Mouse (Mus musculus) midbrain, embryonic 12.5 days (tissue): Measurements from ENCODE around the gene Gnaq. TPM values are rescaled to one million over a fixed set of nuclear protein-coding genes. Genes with fewer than 3 reads are reported as not detected.

ENCODE experiments used
- ATAC-seq: fragments of 200-750 bp; cut with Nextera tagmentation; 2 replicates; pipeline ENCODE4 v1.8.0; 2017; ENCODE audit warnings: low read depth, moderate TSS enrichment, moderate library complexity; ENCODE audit not compliant: low FRiP score
- H3K27ac ChIP-seq: fragments of 300-500 bp; sonication (generic); replicated peaks from 2 replicates; pipeline ENCODE4 v1.5.1; 2016; ENCODE audit warnings: mild to moderate bottlenecking
- H3K27me3 ChIP-seq: fragments of 300-500 bp; sonication (generic); 2 replicates; pipeline ENCODE4 v1.6.1; 2016; ENCODE audit warnings: mild to moderate bottlenecking
- H3K36me3 ChIP-seq: fragments of 300-500 bp; sonication (generic); 2 replicates; pipeline ENCODE4 v1.6.1; 2016
- H3K4me1 ChIP-seq: fragments of 300-500 bp; sonication (generic); 2 replicates; pipeline ENCODE4 v1.6.1; 2016
- H3K4me2 ChIP-seq: fragments of 300-500 bp; sonication (generic); replicated peaks from 2 replicates; pipeline ENCODE4 v1.6.1; 2016; ENCODE audit warnings: mild to moderate bottlenecking, moderate library complexity
- H3K4me3 ChIP-seq: fragments of 300-500 bp; sonication (generic); 2 replicates; pipeline ENCODE4 v1.5.1; 2016; ENCODE audit warnings: mild to moderate bottlenecking
- H3K9ac ChIP-seq: fragments of 300-500 bp; sonication (generic); replicated peaks from 2 replicates; pipeline ENCODE4 v1.6.1; 2016; ENCODE audit warnings: mild to moderate bottlenecking, moderate library complexity
- H3K9me3 ChIP-seq: fragments of 300-500 bp; sonication (generic); 2 replicates; pipeline ENCODE4 v1.6.1; 2016; ENCODE audit warnings: mild to moderate bottlenecking
- WGBS: fragments of 180-500 bp; shearing (Covaris S2); methylation state at CpG from one replicate; pipeline ENCODE4 v1.1.7; 2016; 5-methylcytosine and 5-hydroxymethylcytosine counted together
- polyA plus RNA-seq: library from polyadenylated mRNA; unstranded; fragments of >200 nt; fragmentation: Nextera tagmentation; extraction: Ambion mirVana; gene quantifications from 2 replicates; pipeline ENCODE4 v1.2.1, GENCODE M21; 2016

Gene Gnaq
- polyA plus RNA-seq, 1 experiment from 2014 or later: 45.8 TPM

DNA sequence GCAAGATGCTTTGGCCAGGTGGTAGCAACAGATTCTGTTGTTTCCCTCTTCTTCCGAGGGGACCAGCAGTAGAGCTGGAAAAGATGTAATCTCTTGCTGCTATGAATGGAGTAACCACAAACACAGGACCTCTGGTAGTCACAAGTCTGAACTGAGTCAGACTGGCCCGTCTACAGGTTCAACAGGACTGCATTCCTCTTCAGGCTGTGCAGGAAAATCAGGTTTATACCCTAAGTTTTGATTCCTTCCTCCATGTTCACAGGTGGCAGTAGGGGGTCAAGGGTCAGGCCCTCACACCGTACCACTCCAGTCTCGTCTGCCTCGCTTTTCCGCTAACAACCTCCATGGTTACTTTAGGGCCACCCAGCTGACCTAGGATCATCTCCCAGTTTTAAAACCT is 137.6 kb downstream of the Gnaq start:
- Histone ChIP-seq H3K4me2 (no peak overlapping the region), H3K9ac (no peak overlapping the region), H3K27me3 (no peaks in the 10 kb centered on the region), H3K4me1 (peaks cover 6% of the 10 kb centered on the region), H3K36me3 (no peaks in the 10 kb centered on the region), H3K4me3 (no peak overlapping the region), H3K27ac (no peak overlapping the region), H3K9me3 (no peaks in the 10 kb centered on the region)
- no peak for ATAC-seq
- 94% methylated on average over 6 of the region's 6 CpGs for WGBS

DNA sequence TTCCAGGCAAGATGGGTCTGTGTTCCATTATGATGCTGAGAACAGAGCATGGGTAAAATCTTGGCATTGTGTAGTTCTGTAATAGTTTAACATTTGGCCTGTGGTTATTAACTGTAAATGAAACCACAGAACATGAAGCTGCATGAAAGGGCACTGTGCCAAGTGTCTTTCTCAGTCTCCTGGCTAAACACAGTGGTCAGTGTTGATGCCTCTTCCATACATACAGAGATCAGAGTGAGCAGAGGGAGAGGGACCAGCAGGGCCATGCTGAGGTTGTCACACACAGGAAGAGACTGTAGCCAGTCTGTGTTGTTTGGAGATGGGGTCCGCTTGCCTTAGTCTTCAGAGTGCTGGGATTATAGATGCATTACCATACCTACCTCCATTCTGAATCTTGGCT is 138.4 kb downstream of the Gnaq start:
- no peak overlapping the region for H3K9ac ChIP-seq
- no peak overlapping the region for H3K4me2 ChIP-seq
- H3K9me3 ChIP-seq: no peaks in the 10 kb centered on the region
- no peaks in the 10 kb centered on the region for H3K27me3 ChIP-seq
- no peak overlapping the region for H3K27ac ChIP-seq
- WGBS: 85% methylated on average over 1 of the region's 1 CpGs
- H3K4me3 ChIP-seq: no peak overlapping the region
- no peak for ATAC-seq
- no peaks in the 10 kb centered on the region for H3K36me3 ChIP-seq
- peaks cover 6% of the 10 kb centered on the region for H3K4me1 ChIP-seq

GRCm38 (mm10) chr19:16273021-16273420 is 140.4 kb downstream of the Gnaq start:
- Histone ChIP-seq H3K4me3 (no peak overlapping the region), H3K4me2 (no peak overlapping the region), H3K27ac (no peak overlapping the region), H3K9ac (no peak overlapping the region), H3K4me1 (peaks cover 6% of the 10 kb centered on the region), H3K9me3 (no peaks in the 10 kb centered on the region), H3K27me3 (no peaks in the 10 kb centered on the region), H3K36me3 (no peaks in the 10 kb centered on the region)
- 88% methylated on average over 4 of the region's 4 CpGs for WGBS
- no peak for ATAC-seq

DNA sequence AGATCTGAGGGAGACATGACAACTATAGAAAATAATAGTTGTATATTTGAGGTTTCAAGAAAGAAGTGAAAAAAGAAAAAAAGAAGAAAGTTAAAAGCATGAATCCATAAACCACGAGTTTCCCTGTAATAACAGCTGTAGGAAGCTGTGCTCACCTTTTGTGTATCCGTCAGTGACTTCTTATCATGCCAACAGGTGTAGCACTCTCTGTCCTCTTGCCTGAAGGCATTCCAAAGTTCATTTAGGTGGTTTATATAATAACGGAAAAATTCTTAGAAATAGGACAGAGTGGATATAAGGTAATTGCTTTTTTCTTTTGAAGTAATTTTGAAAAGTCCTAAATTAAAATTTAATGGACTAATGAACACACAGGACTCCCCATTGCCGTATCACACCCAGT is 147.6 kb downstream of the Gnaq start:
- ATAC-seq: no peak
- 91% methylated on average over 4 of the region's 4 CpGs for WGBS
- no peak overlapping the region for H3K4me3 ChIP-seq

GRCm38 (mm10) chr19:16285051-16286028 is 152.7 kb downstream of the Gnaq start:
- Histone ChIP-seq H3K4me2 (no peak overlapping the region), H3K27me3 (no peaks in the 10 kb centered on the region), H3K9ac (no peak overlapping the region), H3K4me3 (no peak overlapping the region), H3K4me1 (peaks cover 3% of the 10 kb centered on the region; the same call in 1 of the 2 replicates), H3K27ac (0 out of 2 replicates have a peak overlapping the region, but pooled peaks have one; percentile 5), H3K9me3 (no peaks in the 10 kb centered on the region), H3K36me3 (no peaks in the 10 kb centered on the region)
- no peak for ATAC-seq
- 85% methylated on average over 11 of the region's 11 CpGs for WGBS

More for the DNA sequence above, 147.6 kb downstream of the Gnaq start:
- no peak overlapping the region for H3K4me2 ChIP-seq
- no peak overlapping the region for H3K27ac ChIP-seq
- no peak overlapping the region for H3K9ac ChIP-seq
- H3K4me1 ChIP-seq: peaks cover 6% of the 10 kb centered on the region
- H3K9me3 ChIP-seq: no peaks in the 10 kb centered on the region
- no peaks in the 10 kb centered on the region for H3K36me3 ChIP-seq
- no peaks in the 10 kb centered on the region for H3K27me3 ChIP-seq

- no peak for ATAC-seq
- Histone ChIP-seq H3K4me1 (peaks cover 9% of the 10 kb centered on the region; the same call in 1 of the 2 replicates), H3K9ac (no peak overlapping the region), H3K27me3 (no peaks in the 10 kb centered on the region), H3K4me3 (no peak overlapping the region), H3K36me3 (no peaks in the 10 kb centered on the region), H3K9me3 (no peaks in the 10 kb centered on the region), H3K4me2 (no peak overlapping the region), H3K27ac (no peak overlapping the region)
- WGBS: 78% methylated on average over 10 of the region's 10 CpGs
Measured at GRCm38 (mm10) chr19:16286451-16287175, 154.0 kb downstream of the Gnaq start.

- no peak for ATAC-seq
- WGBS: 83% methylated on average over 4 of the region's 4 CpGs
- no peak overlapping the region for H3K27ac ChIP-seq
Measured at GRCm38 (mm10) chr19:16287307-16287706, 154.7 kb downstream of the Gnaq start.

DNA sequence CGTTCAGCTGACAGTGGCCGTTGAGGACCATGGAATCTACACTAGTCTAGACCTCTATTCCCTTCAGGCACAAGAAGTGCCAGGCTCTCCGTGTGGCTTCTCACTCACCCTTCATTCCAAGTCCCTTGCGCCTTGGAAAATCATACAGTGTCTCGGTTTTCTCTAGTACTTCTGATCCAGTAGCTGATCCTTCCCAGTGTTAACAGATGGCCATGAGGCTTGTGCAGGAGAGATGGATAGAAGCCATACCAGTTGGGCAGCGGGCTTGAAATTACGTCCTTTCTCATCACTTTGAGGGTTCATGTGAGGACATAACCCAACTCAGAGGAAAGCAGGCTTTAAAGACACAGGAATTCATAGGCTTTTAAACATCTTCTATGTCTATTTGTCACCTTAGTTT is 155.3 kb downstream of the Gnaq start:
- Histone ChIP-seq H3K9me3 (no peaks in the 10 kb centered on the region), H3K4me2 (no peak overlapping the region), H3K4me1 (peaks cover 19% of the 10 kb centered on the region), H3K27me3 (no peaks in the 10 kb centered on the region), H3K36me3 (no peaks in the 10 kb centered on the region), H3K27ac (no peak overlapping the region), H3K9ac (no peak overlapping the region), H3K4me3 (no peak overlapping the region)
- 95% methylated on average over 7 of the region's 7 CpGs for WGBS
- ATAC-seq: no peak

More at GRCm38 (mm10) chr19:16287307-16287706, 154.7 kb downstream of the Gnaq start:
- no peak overlapping the region for H3K4me2 ChIP-seq
- H3K9me3 ChIP-seq: no peaks in the 10 kb centered on the region
- peaks cover 15% of the 10 kb centered on the region for H3K4me1 ChIP-seq
- H3K9ac ChIP-seq: no peak overlapping the region
- no peaks in the 10 kb centered on the region for H3K36me3 ChIP-seq
- H3K4me3 ChIP-seq: no peak overlapping the region
- no peaks in the 10 kb centered on the region for H3K27me3 ChIP-seq

DNA sequence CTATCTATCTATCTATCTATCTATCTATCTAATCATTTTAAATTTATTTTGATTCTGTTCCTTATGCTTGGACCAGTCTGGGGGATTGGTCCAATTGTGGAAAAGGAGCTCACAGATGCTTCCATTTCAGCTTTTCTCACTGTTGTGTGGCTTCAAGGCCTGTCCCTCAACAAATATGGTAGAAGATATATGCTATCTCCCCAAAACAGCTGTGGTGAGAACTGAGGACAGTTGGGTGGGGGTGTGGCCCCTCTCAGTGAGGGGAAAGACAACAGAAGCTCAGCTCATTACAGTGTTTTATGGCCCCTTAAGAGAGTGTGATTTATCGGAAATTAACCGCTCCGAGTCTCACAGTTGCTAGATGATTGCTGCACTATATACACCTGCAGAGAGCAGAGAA is 158.5 kb downstream of the Gnaq start:
- WGBS: 94% methylated on average over 3 of the region's 3 CpGs
- Histone ChIP-seq H3K9ac (no peak overlapping the region), H3K4me1 (peaks cover 20% of the 10 kb centered on the region), H3K27me3 (no peaks in the 10 kb centered on the region), H3K9me3 (no peaks in the 10 kb centered on the region), H3K4me3 (no peak overlapping the region), H3K4me2 (no peak overlapping the region), H3K36me3 (no peaks in the 10 kb centered on the region), H3K27ac (0 out of 2 replicates have a peak overlapping the region, but pooled peaks have one; percentile 20)
- no peak for ATAC-seq

- no peak overlapping the region for H3K9ac ChIP-seq
- peak; percentile 9; the same call in 1 of the 2 replicates for ATAC-seq
Measured at GRCm38 (mm10) chr19:16292056-16292608, 159.5 kb downstream of the Gnaq start.

DNA sequence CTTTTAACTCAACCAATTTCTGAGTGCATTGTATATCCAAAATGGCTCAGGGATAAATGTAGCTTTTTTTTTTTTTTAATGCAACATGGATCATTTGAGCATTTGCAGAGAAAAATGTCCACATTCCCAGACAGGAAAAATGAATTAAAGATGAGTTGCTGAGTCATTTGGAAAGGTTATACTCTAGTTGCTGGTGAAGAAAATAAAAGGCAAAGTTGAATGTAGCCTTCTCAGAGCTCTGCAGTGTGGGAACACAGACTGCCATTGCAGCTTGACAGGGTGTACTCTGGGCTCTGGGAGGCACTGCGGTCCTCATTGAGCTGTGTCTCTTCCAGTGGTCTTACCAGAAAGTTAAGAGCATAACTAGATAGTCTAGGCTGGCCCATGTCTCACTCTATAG is 160.3 kb downstream of the Gnaq start:
- Histone ChIP-seq H3K4me1 (peaks cover 20% of the 10 kb centered on the region), H3K9ac (no peak overlapping the region), H3K4me3 (no peak overlapping the region), H3K36me3 (no peaks in the 10 kb centered on the region), H3K4me2 (no peak overlapping the region), H3K27ac (no peak overlapping the region), H3K9me3 (no peaks in the 10 kb centered on the region), H3K27me3 (no peaks in the 10 kb centered on the region)
- 0 out of 2 replicates have a peak, but pooled peaks have one; percentile 52 for ATAC-seq
- WGBS: 100% methylated on average over 1 of the region's 1 CpGs

More at GRCm38 (mm10) chr19:16292056-16292608, 159.5 kb downstream of the Gnaq start:
- Histone ChIP-seq H3K4me3 (no peak overlapping the region), H3K36me3 (no peaks in the 10 kb centered on the region), H3K27ac (peak overlapping the region; percentile 63), H3K27me3 (no peaks in the 10 kb centered on the region), H3K9me3 (no peaks in the 10 kb centered on the region), H3K4me1 (peaks cover 20% of the 10 kb centered on the region), H3K4me2 (no peak overlapping the region)
- WGBS: 73% methylated on average over 2 of the region's 2 CpGs

DNA sequence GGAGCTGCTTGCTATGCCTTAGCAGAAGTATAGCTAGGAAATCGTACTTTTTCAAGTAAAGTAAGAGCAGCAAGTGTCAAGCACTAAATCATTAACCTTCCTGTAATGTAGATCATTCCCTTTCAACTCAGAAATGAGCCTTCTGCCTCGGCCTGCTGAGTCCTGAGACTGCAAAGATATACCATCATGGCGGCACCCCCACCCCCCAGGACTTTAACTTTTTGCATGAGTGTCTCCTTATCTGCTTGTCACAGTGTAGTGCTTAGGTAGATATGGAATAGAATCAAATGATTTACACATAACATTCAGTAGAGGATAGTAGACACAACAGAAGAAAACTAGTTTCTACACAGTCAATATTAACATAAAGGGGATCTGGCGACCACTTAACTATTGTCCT is 167.8 kb downstream of the Gnaq start:
- Histone ChIP-seq H3K9me3 (no peaks in the 10 kb centered on the region), H3K4me1 (no peaks in the 10 kb centered on the region), H3K27me3 (no peaks in the 10 kb centered on the region), H3K4me3 (no peak overlapping the region), H3K4me2 (no peak overlapping the region), H3K27ac (no peak overlapping the region), H3K36me3 (no peaks in the 10 kb centered on the region), H3K9ac (no peak overlapping the region)
- 90% methylated on average over 4 of the region's 4 CpGs for WGBS
- no peak for ATAC-seq
